Mouse (Mus musculus) intestine, embryonic 16.5 days (tissue): ENCODE data around the gene Hsd11b2. TPM values are rescaled to one million over a fixed set of nuclear protein-coding genes. Genes with fewer than 3 reads are reported as not detected.

Source experiments
- ATAC-seq: fragments of 200-750 bp; cut with Nextera tagmentation; 2 replicates; pipeline ENCODE4 v1.8.0; 2017; ENCODE audit warnings: moderate TSS enrichment, moderate library complexity
- H3K27ac ChIP-seq: fragments of 300-500 bp; sonication (generic); 2 replicates; pipeline ENCODE4 v1.5.1; 2014; ENCODE audit warnings: mild to moderate bottlenecking, low read length
- H3K27me3 ChIP-seq: fragments of 300-500 bp; sonication (generic); replicated peaks from 2 replicates; pipeline ENCODE4 v1.6.1; 2014; ENCODE audit warnings: low read length, control low read depth, mixed read lengths; ENCODE audit not compliant: control insufficient read depth, insufficient read depth
- H3K36me3 ChIP-seq: fragments of 300-500 bp; sonication (generic); 2 replicates; pipeline ENCODE4 v1.6.1; 2014; ENCODE audit warnings: low read length, control low read depth; ENCODE audit not compliant: control insufficient read depth, insufficient read depth
- H3K4me1 ChIP-seq: fragments of 300-500 bp; sonication (generic); 2 replicates; pipeline ENCODE4 v1.6.1; 2014; ENCODE audit warnings: low read length, control low read depth, mixed read lengths; ENCODE audit not compliant: control insufficient read depth, insufficient read depth
- H3K4me2 ChIP-seq: fragments of 300-500 bp; sonication (generic); 2 replicates; pipeline ENCODE4 v1.6.1; 2014; ENCODE audit warnings: low read depth, low read length, control low read depth
- H3K4me3 ChIP-seq: fragments of 300-500 bp; sonication (generic); 2 replicates; pipeline ENCODE4 v1.5.1; 2014; ENCODE audit warnings: mild to moderate bottlenecking, low read length
- H3K9ac ChIP-seq: fragments of 300-500 bp; sonication (generic); 2 replicates; pipeline ENCODE4 v1.6.1; 2014; ENCODE audit warnings: low read depth, low read length
- H3K9me3 ChIP-seq: fragments of 300-500 bp; sonication (generic); 2 replicates; pipeline ENCODE4 v1.6.1; 2016; ENCODE audit warnings: low read length, control low read depth; ENCODE audit not compliant: control insufficient read depth
- WGBS: fragments of 180-500 bp; shearing (Covaris S2); extraction: QIAGEN DNeasy Blood & Tissue Kit; methylation state at CpG from one replicate; pipeline ENCODE4 v1.1.7; 2014; 5-methylcytosine and 5-hydroxymethylcytosine counted together
- polyA plus RNA-seq: library from polyadenylated mRNA; unstranded; fragments of >200 nt; fragmentation: Nextera tagmentation; extraction: Ambion mirVana; gene quantifications from 2 replicates; pipeline ENCODE4 v1.2.1, GENCODE M21; 2015

Hsd11b2 gene
- polyA plus RNA-seq, 1 experiment from 2014 or later = 1.9 TPM

DNA sequence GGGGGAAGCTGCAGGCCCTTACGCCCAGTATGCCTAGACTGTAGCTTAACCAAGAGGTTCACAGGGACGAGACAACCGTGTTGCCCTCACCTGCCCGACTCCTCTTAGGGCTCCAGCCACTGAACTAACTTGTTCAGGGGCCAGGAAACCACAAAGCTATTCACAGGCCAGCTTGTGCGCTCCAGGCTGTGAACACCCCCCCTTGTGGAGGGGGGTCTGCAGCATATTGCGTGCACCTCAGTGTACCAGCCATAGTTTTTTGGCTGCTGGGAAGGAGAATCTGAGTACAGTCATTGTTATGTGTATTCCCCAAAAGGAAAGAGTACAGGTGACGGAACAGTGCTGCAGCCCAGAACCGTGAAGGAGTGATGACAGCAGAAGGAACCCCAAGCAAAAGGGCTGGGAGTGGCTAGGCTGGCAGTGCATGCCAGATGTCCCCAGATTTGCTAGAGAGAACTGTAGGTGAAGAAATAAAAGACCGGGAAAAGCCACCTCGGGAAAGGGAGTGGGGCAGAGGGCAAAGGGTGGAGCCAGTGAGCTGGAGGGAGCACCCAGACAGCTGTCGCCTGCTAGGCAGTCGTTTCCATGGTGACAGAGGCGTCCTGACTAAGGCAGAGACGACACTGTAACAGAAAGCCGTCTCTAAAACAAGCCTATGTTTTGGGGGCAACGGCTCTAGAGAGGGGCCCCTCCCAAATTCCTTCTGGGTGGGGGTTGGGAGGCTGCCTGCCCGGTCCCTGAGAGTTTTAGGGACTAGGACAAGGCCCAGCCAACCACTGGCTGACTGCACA, 44.5 kb upstream of the Hsd11b2 start:
- Histone ChIP-seq H3K27ac (peak overlapping the region; percentile 35; the same call in 1 of the 2 replicates), H3K9me3 (no peaks in the 10 kb centered on the region), H3K27me3 (no peaks in the 10 kb centered on the region; the same call in 1 of the 2 replicates), H3K4me2 (peak overlapping the region; percentile 38), H3K4me1 (peaks cover 38% of the 10 kb centered on the region), H3K4me3 (no peak overlapping the region), H3K9ac (no peak overlapping the region), H3K36me3 (no peaks in the 10 kb centered on the region)
- ATAC-seq = peak; percentile 56
- 31% methylated on average over 17 of the region's 17 CpGs for WGBS

DNA sequence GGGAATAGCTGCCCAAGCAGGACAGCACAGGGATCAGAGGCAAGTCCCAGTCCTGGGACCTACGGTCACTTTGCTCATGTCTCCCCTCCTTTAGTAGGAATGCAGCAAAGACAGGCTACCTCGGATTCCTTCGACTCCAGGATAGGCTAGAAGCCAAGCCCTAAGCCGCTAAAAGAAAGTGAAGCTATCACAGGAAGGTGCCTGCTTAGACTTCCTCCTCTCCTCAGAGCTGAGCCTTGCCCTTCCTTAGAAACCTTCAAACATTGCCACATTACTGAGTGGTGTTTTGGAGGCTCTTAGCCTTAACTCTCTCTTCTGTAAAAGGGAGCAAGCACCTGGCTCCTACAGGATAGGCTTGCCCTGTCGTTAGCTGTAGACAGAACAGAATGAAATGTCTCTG, 43.9 kb upstream of the Hsd11b2 start:
- WGBS = 30% methylated on average over 5 of the region's 5 CpGs
- no peak overlapping the region for H3K9ac ChIP-seq
- no peaks in the 10 kb centered on the region for H3K36me3 ChIP-seq
- peaks cover 32% of the 10 kb centered on the region for H3K4me1 ChIP-seq
- no peak for ATAC-seq
- H3K9me3 ChIP-seq = no peaks in the 10 kb centered on the region
- H3K27me3 ChIP-seq = no peaks in the 10 kb centered on the region; the same call in 1 of the 2 replicates
- H3K4me3 ChIP-seq = no peak overlapping the region
- H3K27ac ChIP-seq = peak overlapping the region; percentile 28; the same call in 1 of the 2 replicates
- H3K4me2 ChIP-seq = peak overlapping the region; percentile 38

DNA sequence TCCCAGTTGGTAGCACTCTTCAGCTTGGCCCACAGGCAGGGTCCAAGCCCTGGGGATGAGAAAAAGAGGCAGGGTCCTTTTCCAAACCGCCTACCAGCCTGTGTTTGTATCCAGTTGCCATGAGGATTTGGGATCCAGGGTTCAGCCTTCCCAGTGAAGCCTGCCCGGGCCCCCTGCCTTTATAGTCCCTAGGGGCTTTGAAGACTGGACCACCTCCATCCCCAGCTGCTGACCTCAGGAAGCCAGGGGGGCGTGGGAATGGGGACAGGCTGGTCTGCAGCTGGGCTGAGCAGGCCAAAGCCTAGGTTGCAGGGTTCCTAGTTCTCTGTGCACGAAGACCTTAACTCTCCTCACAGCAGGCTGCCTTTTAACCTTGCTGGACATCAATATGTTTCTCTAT, 43.3 kb upstream of the Hsd11b2 start:
- H3K4me1 ChIP-seq = peaks cover 26% of the 10 kb centered on the region
- no peaks in the 10 kb centered on the region for H3K9me3 ChIP-seq
- H3K4me3 ChIP-seq = no peak overlapping the region
- no peak for ATAC-seq
- H3K27ac ChIP-seq = no peak overlapping the region
- H3K4me2 ChIP-seq = no peak overlapping the region
- H3K9ac ChIP-seq = no peak overlapping the region
- WGBS = 64% methylated on average over 4 of the region's 4 CpGs
- no peaks in the 10 kb centered on the region for H3K36me3 ChIP-seq
- H3K27me3 ChIP-seq = no peaks in the 10 kb centered on the region; the same call in 1 of the 2 replicates

DNA sequence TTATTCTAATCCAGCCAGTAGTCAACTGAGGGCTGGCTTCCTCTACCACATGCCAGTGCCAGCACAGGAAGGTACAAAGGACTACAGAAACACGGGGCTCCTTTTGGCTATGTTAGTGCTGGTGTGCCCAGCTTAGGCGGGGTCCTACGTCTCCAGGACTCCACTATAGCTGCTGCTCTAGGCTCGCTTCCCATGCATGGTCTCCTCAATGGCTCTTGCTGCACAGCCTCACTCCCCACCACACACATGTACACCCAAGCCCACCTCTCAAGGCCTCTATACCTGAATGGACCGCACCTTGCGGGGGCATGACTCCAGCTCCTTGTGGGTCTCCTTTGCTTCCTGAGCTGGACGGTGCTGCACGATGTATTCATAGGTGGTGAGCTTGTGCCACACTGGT, 42.8 kb upstream of the Hsd11b2 start:
- no peak overlapping the region for H3K27ac ChIP-seq
- H3K9me3 ChIP-seq = no peaks in the 10 kb centered on the region
- peaks cover 24% of the 10 kb centered on the region for H3K4me1 ChIP-seq
- H3K27me3 ChIP-seq = no peaks in the 10 kb centered on the region; the same call in 1 of the 2 replicates
- no peak overlapping the region for H3K4me3 ChIP-seq
- no peak overlapping the region for H3K9ac ChIP-seq
- H3K4me2 ChIP-seq = no peak overlapping the region
- H3K36me3 ChIP-seq = no peaks in the 10 kb centered on the region
- WGBS = 87% methylated on average over 8 of the region's 8 CpGs
- ATAC-seq = no peak

DNA sequence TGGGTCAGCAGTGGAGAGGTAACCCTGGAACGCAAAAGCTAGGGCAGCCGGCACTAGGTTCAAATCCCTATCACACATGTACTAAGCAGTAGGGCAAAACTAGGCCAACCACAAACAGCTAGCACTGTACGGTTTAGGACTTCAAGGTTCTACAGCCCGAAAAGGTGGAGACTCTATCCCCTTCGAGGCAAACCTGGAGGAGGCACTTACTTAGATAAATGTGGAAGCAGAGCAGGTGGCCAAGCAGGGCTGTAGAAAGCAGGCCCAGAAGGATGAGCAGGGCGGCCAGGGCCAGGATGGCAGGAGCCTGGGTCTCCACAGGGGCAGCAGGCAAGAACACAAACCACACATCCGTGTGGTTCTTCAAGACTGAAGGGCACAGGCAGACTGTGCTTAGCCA, 42.4 kb upstream of the Hsd11b2 start:
- no peaks in the 10 kb centered on the region for H3K9me3 ChIP-seq
- no peaks in the 10 kb centered on the region; the same call in 1 of the 2 replicates for H3K27me3 ChIP-seq
- WGBS = 89% methylated on average over 7 of the region's 7 CpGs
- H3K36me3 ChIP-seq = no peaks in the 10 kb centered on the region
- H3K9ac ChIP-seq = no peak overlapping the region
- H3K4me1 ChIP-seq = peaks cover 21% of the 10 kb centered on the region
- H3K4me2 ChIP-seq = no peak overlapping the region
- ATAC-seq = no peak
- no peak overlapping the region for H3K4me3 ChIP-seq
- no peak overlapping the region for H3K27ac ChIP-seq

DNA sequence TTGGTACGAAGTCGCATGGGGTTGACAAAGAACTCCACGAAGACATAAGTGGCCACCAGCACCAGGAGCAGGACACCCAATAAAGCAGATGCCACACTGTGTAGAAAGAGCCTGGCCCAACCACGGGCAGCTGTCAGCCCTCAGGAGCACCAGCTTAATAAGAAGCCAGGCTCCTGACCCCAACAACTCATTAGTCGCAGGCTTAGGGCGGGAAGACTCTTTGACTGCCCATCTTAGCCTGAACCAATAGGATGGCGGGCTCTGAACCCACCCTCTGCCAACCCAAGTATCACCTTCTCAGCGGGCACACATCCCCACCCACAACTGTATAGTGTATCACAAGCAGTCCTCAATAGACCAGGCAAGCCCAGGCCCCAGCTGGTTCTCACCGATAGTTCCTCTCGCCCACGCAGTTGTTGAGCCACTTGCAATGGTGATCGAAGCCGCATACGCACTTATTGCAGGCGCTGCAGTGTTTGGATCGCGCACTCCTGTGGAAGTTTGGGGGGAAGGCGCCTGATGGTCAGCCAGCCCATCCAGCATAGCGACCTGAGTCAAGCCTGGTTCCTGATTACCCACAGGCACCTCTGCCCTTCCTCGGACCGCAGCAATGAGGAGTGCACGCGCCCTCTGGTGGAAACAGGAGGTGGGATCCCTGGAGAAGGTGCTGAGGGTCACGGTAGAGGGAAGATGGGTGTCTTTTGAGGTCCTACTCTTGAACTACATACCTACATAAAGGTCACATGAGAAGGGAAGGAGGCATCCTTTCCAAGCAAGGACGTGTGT, 41.7 kb upstream of the Hsd11b2 start:
- ATAC-seq = no peak
- no peak overlapping the region for H3K9ac ChIP-seq
- no peaks in the 10 kb centered on the region for H3K9me3 ChIP-seq
- no peaks in the 10 kb centered on the region for H3K36me3 ChIP-seq
- 48% methylated on average over 25 of the region's 25 CpGs for WGBS
- H3K4me1 ChIP-seq = peaks cover 21% of the 10 kb centered on the region
- H3K4me3 ChIP-seq = no peak overlapping the region
- no peak overlapping the region for H3K4me2 ChIP-seq
- H3K27me3 ChIP-seq = no peaks in the 10 kb centered on the region; the same call in 1 of the 2 replicates
- no peak overlapping the region for H3K27ac ChIP-seq

DNA sequence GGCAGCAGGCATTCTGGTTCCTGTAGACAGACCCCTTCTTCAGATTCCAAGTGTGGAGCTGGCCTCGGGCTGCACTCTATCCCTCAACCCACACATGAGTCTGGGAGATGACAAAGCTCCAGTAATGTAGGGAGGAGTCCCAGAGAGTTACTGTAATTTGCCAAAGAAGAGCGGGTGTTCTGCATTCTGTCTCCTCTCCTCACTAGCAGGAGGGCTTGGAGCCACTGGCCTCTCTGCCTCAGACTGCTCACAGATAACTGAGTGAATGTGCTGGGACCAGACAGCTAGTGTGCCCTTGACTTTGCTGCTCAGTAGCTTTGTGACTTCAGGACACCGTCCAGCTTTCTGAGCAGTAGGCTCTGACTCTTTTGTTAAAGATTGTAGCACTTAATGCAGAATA, 40.8 kb upstream of the Hsd11b2 start:
- no peak overlapping the region for H3K27ac ChIP-seq
- no peak overlapping the region for H3K4me3 ChIP-seq
- no peak overlapping the region for H3K9ac ChIP-seq
- no peaks in the 10 kb centered on the region; the same call in 1 of the 2 replicates for H3K27me3 ChIP-seq
- no peak for ATAC-seq
- no peak overlapping the region for H3K4me2 ChIP-seq
- H3K36me3 ChIP-seq = no peaks in the 10 kb centered on the region
- WGBS = 81% methylated on average over 3 of the region's 3 CpGs
- no peaks in the 10 kb centered on the region for H3K9me3 ChIP-seq
- peaks cover 21% of the 10 kb centered on the region for H3K4me1 ChIP-seq

DNA sequence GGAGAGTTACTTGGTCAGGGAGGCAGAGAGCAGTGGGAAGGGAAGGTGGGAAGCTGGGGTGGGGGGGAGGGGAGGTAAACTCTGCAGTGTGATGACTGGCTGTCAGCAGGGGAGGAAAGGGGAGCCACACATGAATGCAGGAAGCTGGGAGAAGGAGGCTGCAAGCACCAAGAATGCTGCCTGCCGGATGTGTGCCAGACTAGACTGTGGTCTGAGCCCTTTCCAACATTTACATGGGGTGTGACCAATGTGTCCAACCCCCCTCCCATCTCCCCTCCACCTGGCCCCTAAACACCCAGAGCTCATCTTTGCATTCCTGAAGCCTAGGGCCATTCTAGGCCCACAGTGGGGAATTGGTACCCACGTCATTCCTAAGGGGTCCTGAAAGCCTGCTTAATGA, 37.5 kb upstream of the Hsd11b2 start:
- no peak for ATAC-seq
- Histone ChIP-seq H3K36me3 (no peaks in the 10 kb centered on the region), H3K4me1 (no peaks in the 10 kb centered on the region), H3K4me3 (no peak overlapping the region), H3K9ac (no peak overlapping the region), H3K27me3 (no peaks in the 10 kb centered on the region; the same call in 1 of the 2 replicates), H3K27ac (no peak overlapping the region), H3K9me3 (no peaks in the 10 kb centered on the region), H3K4me2 (no peak overlapping the region)
- 43% methylated on average over 2 of the region's 2 CpGs for WGBS

DNA sequence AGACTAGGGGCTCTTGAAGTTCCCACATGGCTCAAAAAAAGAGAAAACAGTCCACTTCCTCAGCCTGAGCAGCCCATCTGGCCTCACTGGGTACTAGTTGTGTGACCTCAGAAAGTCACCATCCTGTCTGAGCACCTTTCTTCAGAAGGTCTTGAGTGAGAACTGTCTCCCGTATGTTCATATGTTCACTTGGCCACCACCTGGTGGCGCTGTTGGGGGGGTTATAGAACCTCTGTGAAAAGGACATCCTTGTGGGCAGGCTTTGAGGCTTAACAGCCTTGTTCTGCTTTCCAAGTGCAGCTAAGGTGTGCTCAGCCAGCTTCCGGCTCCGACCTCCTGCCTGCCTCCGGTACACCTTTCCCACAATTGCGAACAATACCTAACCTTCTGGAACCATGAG, 37.1 kb upstream of the Hsd11b2 start:
- no peaks in the 10 kb centered on the region for H3K27me3 ChIP-seq
- no peaks in the 10 kb centered on the region for H3K36me3 ChIP-seq
- H3K9me3 ChIP-seq = no peaks in the 10 kb centered on the region
- 77% methylated on average over 6 of the region's 6 CpGs for WGBS
- no peak overlapping the region for H3K9ac ChIP-seq
- no peak overlapping the region for H3K27ac ChIP-seq
- H3K4me1 ChIP-seq = no peaks in the 10 kb centered on the region
- no peak overlapping the region for H3K4me2 ChIP-seq
- no peak for ATAC-seq
- no peak overlapping the region for H3K4me3 ChIP-seq
